Mouse (Mus musculus) liver, embryonic 15.5 days (tissue): Measurements from ENCODE around the gene Syde2. TPM values are rescaled to one million over a fixed set of nuclear protein-coding genes. Genes with fewer than 3 reads are reported as not detected.

ENCODE experiments used
- ATAC-seq: fragments of 200-750 bp; cut with Nextera tagmentation; 2 replicates; pipeline ENCODE4 v1.8.0; 2017; ENCODE audit warnings: moderate number of reproducible peaks, mild to moderate bottlenecking, moderate library complexity; ENCODE audit not compliant: insufficient read depth
- H3K27ac ChIP-seq: fragments of 300-500 bp; sonication (generic); replicated peaks from 2 replicates; pipeline ENCODE4 v1.5.1; 2015; ENCODE audit warnings: mild to moderate bottlenecking, inconsistent platforms
- H3K27me3 ChIP-seq: fragments of 300-500 bp; sonication (generic); 2 replicates; pipeline ENCODE4 v1.6.1; 2015; ENCODE audit warnings: mild to moderate bottlenecking, inconsistent platforms
- H3K36me3 ChIP-seq: fragments of 300-500 bp; sonication (generic); replicated peaks from 2 replicates; pipeline ENCODE4 v1.6.1; 2015; ENCODE audit warnings: moderate library complexity, mild to moderate bottlenecking, inconsistent platforms
- H3K4me1 ChIP-seq: fragments of 300-500 bp; sonication (generic); replicated peaks from 2 replicates; pipeline ENCODE4 v1.6.1; 2015; ENCODE audit warnings: inconsistent platforms
- H3K4me2 ChIP-seq: fragments of 300-500 bp; sonication (generic); 2 replicates; pipeline ENCODE4 v1.6.1; 2015; ENCODE audit warnings: moderate library complexity, mild to moderate bottlenecking, inconsistent platforms
- H3K4me3 ChIP-seq: fragments of 300-500 bp; sonication (generic); replicated peaks from 2 replicates; pipeline ENCODE4 v1.5.1; 2015; ENCODE audit warnings: mild to moderate bottlenecking, inconsistent platforms
- H3K9ac ChIP-seq: fragments of 300-500 bp; sonication (generic); 2 replicates; pipeline ENCODE4 v1.6.1; 2015; ENCODE audit warnings: moderate library complexity, mild to moderate bottlenecking, inconsistent platforms
- H3K9me3 ChIP-seq: fragments of 300-500 bp; sonication (generic); replicated peaks from 2 replicates; pipeline ENCODE4 v1.6.1; 2016; ENCODE audit warnings: inconsistent platforms
- WGBS: fragments of 180-500 bp; shearing (Covaris S2); methylation state at CpG from one replicate; pipeline ENCODE4 v1.1.7; 2015; ENCODE audit warnings: mixed read lengths; ENCODE audit not compliant: insufficient replicate concordance; 5-methylcytosine and 5-hydroxymethylcytosine counted together
- polyA plus RNA-seq: library from polyadenylated mRNA; unstranded; fragments of >200 nt; fragmentation: Nextera tagmentation; extraction: Ambion mirVana; gene quantifications from 2 replicates; pipeline ENCODE4 v1.2.1, GENCODE M21; 2015

Gene Syde2
- polyA plus RNA-seq, 1 experiment from 2014 or later, result 0.52 TPM

GRCm38 (mm10) chr3:146057131-146057530, 69.5 kb downstream of the Syde2 start:
- Histone ChIP-seq H3K4me3 (no peak overlapping the region), H3K9me3 (no peaks in the 10 kb centered on the region), H3K36me3 (no peaks in the 10 kb centered on the region), H3K27me3 (no peaks in the 10 kb centered on the region), H3K4me1 (no peaks in the 10 kb centered on the region), H3K4me2 (no peak overlapping the region), H3K27ac (no peak overlapping the region), H3K9ac (no peak overlapping the region)
- no peak for ATAC-seq
- 66% methylated on average over 7 of the region's 7 CpGs for WGBS

- Histone ChIP-seq H3K36me3 (no peaks in the 10 kb centered on the region), H3K4me3 (no peak overlapping the region), H3K27ac (no peak overlapping the region), H3K27me3 (no peaks in the 10 kb centered on the region), H3K4me1 (no peaks in the 10 kb centered on the region), H3K9ac (no peak overlapping the region), H3K4me2 (no peak overlapping the region), H3K9me3 (no peaks in the 10 kb centered on the region)
- ATAC-seq, result no peak
- WGBS, result 14% methylated on average over 4 of the region's 4 CpGs
Measured at GRCm38 (mm10) chr3:146058263-146058662, 70.6 kb downstream of the Syde2 start.

- Histone ChIP-seq H3K9me3 (no peaks in the 10 kb centered on the region), H3K27ac (no peak overlapping the region), H3K27me3 (no peaks in the 10 kb centered on the region), H3K4me3 (no peak overlapping the region), H3K36me3 (no peaks in the 10 kb centered on the region), H3K4me2 (no peak overlapping the region), H3K4me1 (no peaks in the 10 kb centered on the region), H3K9ac (no peak overlapping the region)
- WGBS, result 68% methylated on average over 15 of the region's 15 CpGs
- no peak for ATAC-seq
Measured at GRCm38 (mm10) chr3:146059356-146059926, 71.8 kb downstream of the Syde2 start.

DNA sequence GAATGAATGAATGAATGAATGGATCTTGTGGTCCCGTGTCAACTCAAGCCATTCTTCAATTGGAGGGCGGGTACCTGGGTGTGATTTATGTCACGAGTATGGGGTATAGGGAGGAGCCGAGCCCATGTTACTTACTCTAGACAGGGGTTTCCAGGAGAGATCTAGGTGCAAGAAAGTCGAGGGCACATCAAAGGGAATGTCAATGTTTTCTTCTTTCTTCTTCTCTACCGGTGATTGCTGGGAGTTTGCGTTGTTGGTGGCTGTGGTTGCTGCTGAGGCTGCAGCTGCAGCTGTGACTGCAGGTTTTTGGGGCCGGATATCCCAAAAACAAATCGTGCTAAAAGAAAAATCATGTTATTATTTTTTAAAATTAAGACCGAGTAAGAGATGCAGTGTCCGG, 75.5 kb downstream of the Syde2 start:
- Histone ChIP-seq H3K4me3 (no peak overlapping the region), H3K27ac (no peak overlapping the region), H3K36me3 (no peaks in the 10 kb centered on the region), H3K4me2 (no peak overlapping the region), H3K9me3 (no peaks in the 10 kb centered on the region), H3K9ac (no peak overlapping the region), H3K27me3 (no peaks in the 10 kb centered on the region), H3K4me1 (no peaks in the 10 kb centered on the region)
- ATAC-seq, result no peak
- WGBS, result 71% methylated on average over 11 of the region's 11 CpGs

- no peaks in the 10 kb centered on the region for H3K36me3 ChIP-seq
- WGBS, result 69% methylated on average over 4 of the region's 4 CpGs
Measured at GRCm38 (mm10) chr3:146069276-146069675, 81.6 kb downstream of the Syde2 start.

More at GRCm38 (mm10) chr3:146069276-146069675, 81.6 kb downstream of the Syde2 start:
- no peak overlapping the region for H3K27ac ChIP-seq
- H3K27me3 ChIP-seq, result no peaks in the 10 kb centered on the region
- ATAC-seq, result no peak
- no peaks in the 10 kb centered on the region for H3K4me1 ChIP-seq
- H3K4me3 ChIP-seq, result no peak overlapping the region
- no peak overlapping the region for H3K9ac ChIP-seq
- no peaks in the 10 kb centered on the region for H3K9me3 ChIP-seq
- no peak overlapping the region for H3K4me2 ChIP-seq

Other genes with a start within 250 kb of the Syde2 start
- gene Ddah1, start 229.2 kb upstream of the Syde2 start, polyA plus RNA-seq, result 44.5 and 47.4 TPM in 2 replicates
- gene Bcl10, start 65.1 kb upstream of the Syde2 start, polyA plus RNA-seq, result 18.3 and 18.6 TPM in 2 replicates
- gene 2410004B18Rik, start 49.9 kb upstream of the Syde2 start, polyA plus RNA-seq, result 14.0 and 14.6 TPM in 2 replicates
- not detected in 2 replicates for gene Wdr63, start 120.3 kb downstream of the Syde2 start, polyA plus RNA-seq
- 0.03 and 0.08 TPM in 2 replicates for gene Mcoln3, start 129.6 kb downstream of the Syde2 start, polyA plus RNA-seq
- gene Mcoln2, start 162.0 kb downstream of the Syde2 start, polyA plus RNA-seq, result 9.2 and 10.2 TPM in 2 replicates
- 0.03 TPM in 1 of 2 replicates, not detected in the other for gene Lpar3, start 233.1 kb downstream of the Syde2 start, polyA plus RNA-seq